Mouse (Mus musculus) megakaryocyte, embryonic 14.5 days (primary cell): ENCODE measurements around the gene Ccdc47.

ENCODE experiments used
- FLI1 ChIP-seq: IDR thresholded peaks from 2 replicates; pipeline ENCODE4 v1.6.1; 2012; ENCODE audit warnings: low read length, inconsistent platforms, mixed read lengths
- GATA1 ChIP-seq: IDR thresholded peaks from 3 replicates; pipeline ENCODE4 v1.6.1; 2012; ENCODE audit warnings: mixed read lengths, low read length, inconsistent platforms, borderline replicate concordance

- TF ChIP-seq GATA1 (no peak), FLI1 (no peak)
Observed at GRCm38 (mm10) chr11:106174372-106174771, 41.8 kb downstream of the Ccdc47 start.
